Mouse (Mus musculus) heart, embryonic 12.5 days (tissue): Measurements from ENCODE around the gene Pole4. TPM values are rescaled to one million over a fixed set of nuclear protein-coding genes. Genes with fewer than 3 reads are reported as not detected.
"Not testable (repeated sequence)": the region's sequence is repeated elsewhere in the genome, so short reads cannot be mapped to it uniquely, and the experiment has no call there.

ENCODE experiments used
- ATAC-seq: fragments of 200-750 bp; cut with Nextera tagmentation; 2 replicates; pipeline ENCODE4 v1.8.0; 2017; ENCODE audit warnings: moderate TSS enrichment, moderate library complexity; ENCODE audit not compliant: insufficient number of reproducible peaks, low FRiP score
- H3K27ac ChIP-seq: fragments of 300-500 bp; sonication (generic); 2 replicates; pipeline ENCODE4 v1.5.1; 2016; ENCODE audit warnings: mild to moderate bottlenecking, moderate library complexity; ENCODE audit not compliant: poor library complexity, severe bottlenecking
- H3K27me3 ChIP-seq: fragments of 300-500 bp; sonication (generic); replicated peaks from 2 replicates; pipeline ENCODE4 v1.6.1; 2016; ENCODE audit warnings: mild to moderate bottlenecking, moderate library complexity
- H3K36me3 ChIP-seq: fragments of 300-500 bp; sonication (generic); 2 replicates; pipeline ENCODE4 v1.6.1; 2016; ENCODE audit warnings: mild to moderate bottlenecking, moderate library complexity
- H3K4me1 ChIP-seq: fragments of 300-500 bp; sonication (generic); replicated peaks from 2 replicates; pipeline ENCODE4 v1.6.1; 2016; ENCODE audit warnings: mild to moderate bottlenecking
- H3K4me2 ChIP-seq: fragments of 300-500 bp; sonication (generic); 2 replicates; pipeline ENCODE4 v1.6.1; 2016; ENCODE audit warnings: mild to moderate bottlenecking, moderate library complexity
- H3K4me3 ChIP-seq: fragments of 300-500 bp; sonication (generic); 2 replicates; pipeline ENCODE4 v1.5.1; 2016; ENCODE audit warnings: mild to moderate bottlenecking
- H3K9ac ChIP-seq: fragments of 300-500 bp; sonication (generic); 2 replicates; pipeline ENCODE4 v1.6.1; 2016; ENCODE audit warnings: mild to moderate bottlenecking, moderate library complexity
- H3K9me3 ChIP-seq: fragments of 300-500 bp; sonication (generic); replicated peaks from 2 replicates; pipeline ENCODE4 v1.6.1; 2016; ENCODE audit warnings: mild to moderate bottlenecking, moderate library complexity
- WGBS: fragments of 180-500 bp; shearing (Covaris S2); methylation state at CpG from one replicate; pipeline ENCODE4 v1.1.7; 2016; 5-methylcytosine and 5-hydroxymethylcytosine counted together
- polyA plus RNA-seq: library from polyadenylated mRNA; unstranded; fragments of >200 nt; fragmentation: Nextera tagmentation; extraction: Ambion mirVana; gene quantifications from 2 replicates; pipeline ENCODE4 v1.2.1, GENCODE M21; 2016

The Pole4 gene
- polyA plus RNA-seq, 1 experiment from 2014 or later, result 112 TPM

DNA sequence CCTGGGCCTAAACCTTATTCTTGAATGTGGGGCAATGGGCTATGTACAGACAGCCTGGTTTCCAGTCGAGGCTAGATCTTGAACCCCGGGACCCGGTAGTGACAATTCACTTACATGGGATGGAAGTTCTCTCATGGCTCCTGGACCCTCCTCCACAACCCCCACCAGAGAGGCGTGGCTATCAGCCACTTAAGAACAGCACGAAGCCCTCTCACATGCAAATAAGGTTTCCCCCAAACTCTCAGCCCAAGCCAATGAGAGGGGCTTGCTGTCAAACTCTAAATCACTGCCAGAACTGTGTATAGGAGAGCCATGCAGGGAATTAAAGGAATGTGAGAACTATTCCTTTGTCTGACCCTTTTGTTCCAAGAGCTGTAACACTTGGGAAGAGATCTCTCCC is 16.6 kb downstream of the Pole4 start:
- not testable (repeated sequence) for H3K4me2 ChIP-seq, ATAC-seq, H3K36me3 ChIP-seq, H3K27me3 ChIP-seq, H3K27ac ChIP-seq, H3K9ac ChIP-seq, H3K4me3 ChIP-seq, H3K9me3 ChIP-seq, H3K4me1 ChIP-seq
- 59% methylated on average over 5 of the region's 5 CpGs for WGBS

- no peak overlapping the region for H3K9ac ChIP-seq
- no peaks in the 10 kb centered on the region for H3K36me3 ChIP-seq
- H3K4me2 ChIP-seq, result no peak overlapping the region
- ATAC-seq, result no peak
- no peaks in the 10 kb centered on the region for H3K27me3 ChIP-seq
- H3K4me1 ChIP-seq, result 0 out of 2 replicates have a peak, but pooled peaks cover 3% of the 10 kb centered on the region
- no peaks in the 10 kb centered on the region for H3K9me3 ChIP-seq
- no peak overlapping the region for H3K4me3 ChIP-seq
- H3K27ac ChIP-seq, result no peak overlapping the region
Measured at GRCm38 (mm10) chr6:82684136-82684535, 21.0 kb downstream of the Pole4 start.

GRCm38 (mm10) chr6:82679286-82679685 is 25.9 kb downstream of the Pole4 start:
- not testable (repeated sequence) for ATAC-seq
- WGBS, result 63% methylated on average over 2 of the region's 2 CpGs

GRCm38 (mm10) chr6:82677629-82678028 is 27.5 kb downstream of the Pole4 start:
- H3K4me3 ChIP-seq, H3K9me3 ChIP-seq, H3K4me1 ChIP-seq, H3K27me3 ChIP-seq, ATAC-seq, H3K9ac ChIP-seq, H3K4me2 ChIP-seq, H3K27ac ChIP-seq, H3K36me3 ChIP-seq: not testable (repeated sequence)
- 66% methylated on average over 3 of the region's 3 CpGs for WGBS

More at GRCm38 (mm10) chr6:82679286-82679685, 25.9 kb downstream of the Pole4 start:
- not testable (repeated sequence) for H3K9ac ChIP-seq, H3K4me1 ChIP-seq, H3K9me3 ChIP-seq, H3K4me3 ChIP-seq, H3K36me3 ChIP-seq, H3K27me3 ChIP-seq, H3K27ac ChIP-seq, H3K4me2 ChIP-seq

GRCm38 (mm10) chr6:82666480-82666879 is 38.7 kb downstream of the Pole4 start:
- no peak overlapping the region for H3K9ac ChIP-seq
- ATAC-seq, result no peak
- no peak overlapping the region for H3K4me2 ChIP-seq
- no peaks in the 10 kb centered on the region for H3K36me3 ChIP-seq
- no peak overlapping the region for H3K4me3 ChIP-seq
- no peak overlapping the region for H3K27ac ChIP-seq
- H3K4me1 ChIP-seq, result no peaks in the 10 kb centered on the region
- H3K9me3 ChIP-seq, result peaks cover 9% of the 10 kb centered on the region; the same call in 1 of the 2 replicates
- no peaks in the 10 kb centered on the region for H3K27me3 ChIP-seq

GRCm38 (mm10) chr6:82653169-82653525 is 52.0 kb downstream of the Pole4 start:
- peak overlapping the region; percentile 62; the same call in 1 of the 2 replicates for H3K27ac ChIP-seq
- H3K9me3 ChIP-seq, result 0 out of 2 replicates have a peak, but pooled peaks cover 3% of the 10 kb centered on the region
- peak overlapping the region; percentile 82 for H3K9ac ChIP-seq
- no peaks in the 10 kb centered on the region for H3K27me3 ChIP-seq
- no peak for ATAC-seq
- peaks cover 10% of the 10 kb centered on the region; the same call in 1 of the 2 replicates for H3K4me1 ChIP-seq
- H3K4me3 ChIP-seq, result peak overlapping the region; percentile 72
- peaks cover 22% of the 10 kb centered on the region for H3K36me3 ChIP-seq
- peak overlapping the region; percentile 70 for H3K4me2 ChIP-seq
- 34% methylated on average over 11 of the region's 11 CpGs for WGBS

DNA sequence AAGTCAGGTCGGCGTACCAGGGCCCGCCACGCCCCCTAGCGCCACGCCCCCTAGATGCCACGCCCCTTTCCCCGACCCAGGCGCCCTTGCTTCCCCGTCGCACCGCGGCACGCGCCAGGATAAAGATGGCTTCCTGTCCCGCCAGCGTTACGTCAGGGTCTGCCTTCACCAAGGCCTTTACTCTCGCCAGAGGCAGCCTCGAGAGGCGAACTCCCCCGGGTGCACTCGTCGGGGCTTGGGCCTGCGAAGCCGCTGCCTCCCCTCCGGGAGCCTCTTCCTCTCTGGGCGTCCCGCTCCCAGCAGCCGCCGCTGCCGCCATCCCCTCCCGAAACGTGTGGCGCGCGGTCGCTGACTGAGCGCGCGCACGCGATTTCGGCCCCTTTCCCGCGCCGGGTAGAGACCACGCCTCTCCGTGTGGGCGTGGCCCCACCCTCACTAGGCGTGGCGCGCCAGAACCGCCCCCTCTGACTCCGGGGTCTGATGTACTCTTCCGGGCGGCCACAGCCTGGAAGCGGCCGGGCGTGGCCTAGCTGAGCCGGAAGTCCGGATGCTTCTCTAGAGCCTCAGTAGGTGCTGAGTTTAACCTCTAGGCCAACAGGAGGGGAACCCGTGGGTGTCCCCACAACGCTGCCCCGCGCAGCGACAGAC is 52.5 kb downstream of the Pole4 start:
- Histone ChIP-seq H3K36me3 (peaks cover 27% of the 10 kb centered on the region), H3K9me3 (0 out of 2 replicates have a peak, but pooled peaks cover 3% of the 10 kb centered on the region), H3K4me2 (peak overlapping the region; percentile 70), H3K27ac (peak overlapping the region; percentile 92), H3K4me3 (peak overlapping the region; percentile 72), H3K4me1 (peaks cover 10% of the 10 kb centered on the region; the same call in 1 of the 2 replicates), H3K9ac (peak overlapping the region; percentile 82), H3K27me3 (no peaks in the 10 kb centered on the region)
- WGBS, result under 1% methylated on average over 65 of the region's 67 CpGs
- peak; percentile 100 for ATAC-seq

DNA sequence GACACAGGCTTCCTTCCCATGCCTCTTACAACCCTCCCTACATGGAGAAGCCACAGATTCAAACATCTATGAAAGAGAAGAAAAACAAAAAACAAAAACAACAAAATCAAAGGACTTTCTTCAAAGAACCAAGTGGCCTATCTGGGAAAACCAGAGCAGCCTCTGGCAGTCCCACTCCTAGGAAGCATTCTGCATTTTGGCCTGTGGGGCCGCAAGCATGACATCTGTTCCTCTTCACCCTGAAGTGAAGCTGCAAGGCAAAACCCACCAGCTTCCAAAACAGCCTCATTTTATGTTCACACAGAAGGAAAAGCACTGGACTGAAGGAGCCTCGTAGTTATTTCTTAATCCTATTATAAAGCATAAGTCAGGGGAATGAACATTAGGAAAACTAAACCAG is 56.1 kb downstream of the Pole4 start:
- Histone ChIP-seq H3K9me3 (0 out of 2 replicates have a peak, but pooled peaks cover 3% of the 10 kb centered on the region), H3K36me3 (peaks cover 36% of the 10 kb centered on the region), H3K4me1 (peaks cover 10% of the 10 kb centered on the region; the same call in 1 of the 2 replicates), H3K4me3 (no peak overlapping the region), H3K9ac (no peak overlapping the region), H3K27ac (no peak overlapping the region), H3K27me3 (no peaks in the 10 kb centered on the region), H3K4me2 (no peak overlapping the region)
- ATAC-seq, result no peak
- 82% methylated on average over 2 of the region's 2 CpGs for WGBS

GRCm38 (mm10) chr6:82647940-82648655 is 57.1 kb downstream of the Pole4 start:
- no peak for ATAC-seq
- WGBS, result 88% methylated on average over 1 of the region's 1 CpGs
- no peak overlapping the region for H3K4me3 ChIP-seq
- H3K27me3 ChIP-seq, result no peaks in the 10 kb centered on the region
- no peak overlapping the region for H3K4me2 ChIP-seq
- H3K9ac ChIP-seq, result no peak overlapping the region
- peaks cover 36% of the 10 kb centered on the region for H3K36me3 ChIP-seq
- no peak overlapping the region for H3K27ac ChIP-seq
- no peaks in the 10 kb centered on the region for H3K9me3 ChIP-seq
- peaks cover 10% of the 10 kb centered on the region; the same call in 1 of the 2 replicates for H3K4me1 ChIP-seq

DNA sequence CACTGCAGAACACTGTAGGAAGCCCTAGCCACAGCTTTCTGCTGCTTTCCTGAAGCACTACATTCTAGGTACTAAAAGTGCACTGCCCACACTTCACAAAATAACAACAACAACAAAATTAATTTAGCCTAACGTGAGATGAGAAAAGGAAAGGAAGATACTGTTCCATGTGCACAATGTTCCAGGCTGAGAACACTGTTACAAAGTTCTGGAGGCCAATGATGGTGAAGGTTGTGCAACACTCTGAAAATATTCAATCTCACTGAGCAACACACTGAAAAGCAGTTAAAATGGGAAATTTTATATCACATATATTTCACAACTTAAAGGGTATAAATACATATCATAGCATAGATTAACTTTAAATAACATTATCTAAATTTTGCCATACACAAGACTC is 58.2 kb downstream of the Pole4 start:
- Histone ChIP-seq H3K27me3 (no peaks in the 10 kb centered on the region), H3K9me3 (no peaks in the 10 kb centered on the region), H3K4me2 (no peak overlapping the region), H3K4me1 (peaks cover 6% of the 10 kb centered on the region; the same call in 1 of the 2 replicates), H3K36me3 (peaks cover 41% of the 10 kb centered on the region), H3K9ac (no peak overlapping the region), H3K27ac (no peak overlapping the region), H3K4me3 (no peak overlapping the region)
- WGBS, result 87% methylated on average over 1 of the region's 1 CpGs
- ATAC-seq, result no peak

DNA sequence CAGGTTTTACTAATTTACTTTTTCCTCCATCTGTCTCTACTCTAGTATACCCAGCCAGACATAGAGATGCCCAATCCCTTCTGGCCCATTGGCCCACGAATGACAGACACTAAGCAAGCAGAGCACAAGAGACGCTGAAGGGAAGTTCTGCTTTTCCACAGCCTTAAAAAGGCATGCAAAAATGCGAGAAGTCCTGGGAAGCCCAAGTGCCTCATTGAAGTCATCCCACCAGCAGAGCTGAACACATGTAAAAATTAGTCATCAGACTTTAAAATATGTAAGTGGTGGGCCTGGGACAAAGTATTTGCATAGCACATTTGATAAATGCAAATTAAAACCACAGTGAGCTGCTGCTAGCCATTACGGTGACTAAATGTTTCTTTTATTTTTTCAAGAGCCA is 65.1 kb downstream of the Pole4 start:
- Histone ChIP-seq H3K4me2 (no peak overlapping the region), H3K9ac (no peak overlapping the region), H3K27ac (no peak overlapping the region), H3K27me3 (no peaks in the 10 kb centered on the region), H3K4me1 (no peaks in the 10 kb centered on the region), H3K9me3 (no peaks in the 10 kb centered on the region), H3K4me3 (no peak overlapping the region), H3K36me3 (peaks cover 5% of the 10 kb centered on the region; the same call in 1 of the 2 replicates)
- no peak for ATAC-seq
- 80% methylated on average over 4 of the region's 4 CpGs for WGBS
